Mouse (Mus musculus) liver, embryonic 11.5 days (tissue): ENCODE data around the gene BC107364. TPM values are rescaled to one million over a fixed set of nuclear protein-coding genes. Genes with fewer than 3 reads are reported as not detected.
"Not testable (repeated sequence)": the region's sequence is repeated elsewhere in the genome, so short reads cannot be mapped to it uniquely, and the experiment has no call there.

ENCODE experiments used
- ATAC-seq: fragments of 200-750 bp; cut with Nextera tagmentation; replicated peaks from 2 replicates; pipeline ENCODE4 v1.8.0; 2017; ENCODE audit warnings: moderate number of reproducible peaks, mild to moderate bottlenecking, moderate TSS enrichment, moderate library complexity; ENCODE audit not compliant: low FRiP score
- DNase-seq: peaks from one replicate; pipeline ENCODE4 v3.0.0-alpha.2; 2017; ENCODE audit warnings: low spot score
- H3K27ac ChIP-seq: fragments of 300-500 bp; sonication (generic); 2 replicates; pipeline ENCODE4 v1.5.1; 2014; ENCODE audit warnings: mild to moderate bottlenecking, low read depth, low read length, control low read depth
- H3K27me3 ChIP-seq: fragments of 300-500 bp; sonication (generic); replicated peaks from 2 replicates; pipeline ENCODE4 v1.6.1; 2014; ENCODE audit warnings: low read length, mixed read lengths; ENCODE audit not compliant: control insufficient read depth, insufficient read depth
- H3K36me3 ChIP-seq: fragments of 300-500 bp; sonication (generic); 2 replicates; pipeline ENCODE4 v1.6.1; 2014; ENCODE audit warnings: mild to moderate bottlenecking, low read length, moderate library complexity, mixed read lengths; ENCODE audit not compliant: control insufficient read depth, insufficient read depth
- H3K4me1 ChIP-seq: fragments of 300-500 bp; sonication (generic); replicated peaks from 2 replicates; pipeline ENCODE4 v1.6.1; 2014; ENCODE audit warnings: low read length, mixed read lengths; ENCODE audit not compliant: control insufficient read depth, insufficient read depth
- H3K4me2 ChIP-seq: fragments of 300-500 bp; sonication (generic); 2 replicates; pipeline ENCODE4 v1.6.1; 2014; ENCODE audit warnings: mild to moderate bottlenecking, control low read depth, moderate library complexity
- H3K4me3 ChIP-seq: fragments of 300-500 bp; sonication (generic); 2 replicates; pipeline ENCODE4 v1.5.1; 2014; ENCODE audit warnings: low read depth, low read length, control low read depth
- H3K9ac ChIP-seq: fragments of 300-500 bp; sonication (generic); 2 replicates; pipeline ENCODE4 v1.6.1; 2014; ENCODE audit warnings: low read depth, low read length, control low read depth
- H3K9me3 ChIP-seq: fragments of 300-500 bp; sonication (generic); 2 replicates; pipeline ENCODE4 v1.6.1; 2016; ENCODE audit warnings: low read length, inconsistent platforms, mixed read lengths; ENCODE audit not compliant: control insufficient read depth
- WGBS: fragments of 180-500 bp; shearing (Covaris S2); extraction: QIAGEN DNeasy Blood & Tissue Kit; methylation state at CpG from one replicate; pipeline ENCODE4 v1.1.7; 2014; 5-methylcytosine and 5-hydroxymethylcytosine counted together
- polyA plus RNA-seq: library from polyadenylated mRNA; unstranded; fragments of >200 nt; fragmentation: Nextera tagmentation; extraction: Ambion mirVana; gene quantifications from 2 replicates; pipeline ENCODE4 v1.2.1, GENCODE M21; 2014

Gene BC107364
- polyA plus RNA-seq, 1 experiment from 2014 or later = not detected

DNA sequence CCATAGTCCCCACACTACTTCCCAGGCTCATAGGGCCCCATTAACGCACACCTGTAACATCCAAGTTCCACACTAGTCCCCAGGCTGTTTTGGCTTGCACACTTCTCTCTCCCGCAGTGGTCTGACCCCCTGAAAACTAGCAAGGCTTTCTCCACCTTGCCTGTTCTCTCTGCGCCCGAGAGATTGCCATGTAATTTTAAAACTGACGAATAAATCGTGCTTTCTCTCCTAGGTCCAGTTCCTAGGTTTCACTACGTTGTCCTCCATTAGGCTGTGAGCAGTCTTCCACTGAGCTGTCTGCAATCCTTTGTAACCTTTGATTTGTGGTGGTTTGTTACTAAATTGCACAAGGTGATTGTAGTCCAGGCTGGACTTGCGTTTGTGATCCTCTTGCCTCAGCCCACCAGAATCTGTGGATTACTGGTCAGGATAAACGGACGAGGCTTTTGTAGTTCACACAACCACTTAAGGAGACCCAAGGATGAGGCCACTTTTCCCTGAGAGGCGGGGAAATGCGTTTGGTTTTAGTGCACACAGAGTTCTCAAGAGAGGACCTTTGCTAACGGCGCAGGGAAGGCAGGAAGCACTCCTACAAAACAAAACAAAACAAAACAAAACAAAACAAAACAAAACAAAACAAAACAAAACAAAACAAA, 44.6 kb upstream of the BC107364 start:
- not testable (repeated sequence) for H3K9me3 ChIP-seq, H3K36me3 ChIP-seq, DNase-seq, H3K4me1 ChIP-seq, ATAC-seq, H3K27me3 ChIP-seq, H3K27ac ChIP-seq
- 17% methylated on average over 14 of the region's 14 CpGs for WGBS
- H3K4me3 ChIP-seq = peak overlapping the region; percentile 58
- peak overlapping the region; percentile 68 for H3K4me2 ChIP-seq
- H3K9ac ChIP-seq = peak overlapping the region; percentile 42

DNA sequence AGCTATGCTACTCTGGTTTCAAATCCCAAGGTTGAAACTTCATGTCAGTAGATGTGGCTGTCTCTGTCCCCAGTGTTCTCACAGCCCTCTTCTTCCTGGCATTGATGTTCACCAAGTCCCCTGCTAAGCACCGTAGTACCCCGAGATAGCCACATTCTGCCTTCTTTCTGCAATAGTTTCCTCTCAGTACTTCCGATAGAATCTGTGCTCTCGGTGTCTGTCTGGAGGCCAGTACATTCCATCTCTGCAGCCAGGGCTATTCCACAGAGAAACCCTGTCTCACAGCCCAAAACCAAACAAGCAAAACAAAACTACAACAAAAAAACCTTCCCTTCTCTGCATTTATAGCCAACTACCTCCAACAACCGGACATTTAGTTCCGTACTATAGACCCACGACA, 44.1 kb upstream of the BC107364 start:
- no peaks in the 10 kb centered on the region for H3K36me3 ChIP-seq
- no peaks in the 10 kb centered on the region for H3K27me3 ChIP-seq
- DNase-seq (no peak), ATAC-seq (no peak)
- H3K9ac ChIP-seq = no peak overlapping the region
- no peak overlapping the region for H3K27ac ChIP-seq
- peak overlapping the region; percentile 68 for H3K4me2 ChIP-seq
- no peak overlapping the region for H3K4me3 ChIP-seq
- H3K4me1 ChIP-seq = peaks cover 3% of the 10 kb centered on the region; the same call in 1 of the 2 replicates
- WGBS = 68% methylated on average over 7 of the region's 7 CpGs
- H3K9me3 ChIP-seq = no peaks in the 10 kb centered on the region

GRCm38 (mm10) chr3:96495490-96496210, 43.5 kb upstream of the BC107364 start:
- Histone ChIP-seq H3K4me1 (peaks cover 3% of the 10 kb centered on the region; the same call in 1 of the 2 replicates), H3K9me3 (no peaks in the 10 kb centered on the region), H3K4me2 (no peak overlapping the region), H3K4me3 (no peak overlapping the region), H3K27ac (no peak overlapping the region), H3K36me3 (no peaks in the 10 kb centered on the region), H3K27me3 (no peaks in the 10 kb centered on the region), H3K9ac (no peak overlapping the region)
- 95% methylated on average over 1 of the region's 1 CpGs for WGBS
- ATAC-seq = no peak
- DNase-seq = no peak

GRCm38 (mm10) chr3:96494912-96495311, 42.8 kb upstream of the BC107364 start:
- Histone ChIP-seq H3K9me3 (no peaks in the 10 kb centered on the region), H3K9ac (no peak overlapping the region), H3K4me2 (no peak overlapping the region), H3K27ac (no peak overlapping the region), H3K27me3 (no peaks in the 10 kb centered on the region), H3K4me3 (no peak overlapping the region), H3K36me3 (no peaks in the 10 kb centered on the region), H3K4me1 (peaks cover 3% of the 10 kb centered on the region; the same call in 1 of the 2 replicates)
- no peak for ATAC-seq
- 94% methylated on average over 3 of the region's 3 CpGs for WGBS
- DNase-seq = no peak

DNA sequence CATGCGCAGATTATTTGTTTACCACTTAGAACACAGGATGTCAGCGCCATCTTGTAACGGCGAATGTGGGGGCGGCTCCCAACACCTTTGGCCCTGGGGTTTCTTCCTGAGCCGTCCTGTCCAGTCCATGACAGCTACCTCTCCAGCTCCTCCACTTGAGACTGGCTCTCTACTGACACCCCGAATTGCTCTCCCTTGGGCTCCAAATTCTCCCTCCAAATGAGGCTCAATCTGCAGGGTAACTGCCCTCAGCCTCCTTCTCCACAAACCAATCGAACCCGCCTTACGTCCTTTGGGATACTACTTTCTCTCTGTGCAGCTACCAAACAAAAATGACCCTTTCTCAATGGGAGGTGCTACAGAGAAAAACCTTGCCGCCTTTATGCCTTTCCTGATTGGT, 42.4 kb upstream of the BC107364 start:
- ATAC-seq, DNase-seq, H3K4me3 ChIP-seq, H3K9ac ChIP-seq, H3K36me3 ChIP-seq, H3K27me3 ChIP-seq, H3K4me1 ChIP-seq, H3K27ac ChIP-seq, H3K4me2 ChIP-seq, H3K9me3 ChIP-seq: not testable (repeated sequence)
- 98% methylated on average over 6 of the region's 11 CpGs for WGBS

- not testable (repeated sequence) for H3K9ac ChIP-seq, H3K27me3 ChIP-seq, DNase-seq, H3K36me3 ChIP-seq, ATAC-seq, H3K4me2 ChIP-seq, H3K9me3 ChIP-seq, H3K4me3 ChIP-seq
- 53% methylated on average over 5 of the region's 8 CpGs for WGBS
- Histone ChIP-seq H3K4me1 (peaks cover 15% of the 10 kb centered on the region), H3K27ac (peak overlapping the region; percentile 68)
Measured at GRCm38 (mm10) chr3:96489636-96490035, 37.5 kb upstream of the BC107364 start.

DNA sequence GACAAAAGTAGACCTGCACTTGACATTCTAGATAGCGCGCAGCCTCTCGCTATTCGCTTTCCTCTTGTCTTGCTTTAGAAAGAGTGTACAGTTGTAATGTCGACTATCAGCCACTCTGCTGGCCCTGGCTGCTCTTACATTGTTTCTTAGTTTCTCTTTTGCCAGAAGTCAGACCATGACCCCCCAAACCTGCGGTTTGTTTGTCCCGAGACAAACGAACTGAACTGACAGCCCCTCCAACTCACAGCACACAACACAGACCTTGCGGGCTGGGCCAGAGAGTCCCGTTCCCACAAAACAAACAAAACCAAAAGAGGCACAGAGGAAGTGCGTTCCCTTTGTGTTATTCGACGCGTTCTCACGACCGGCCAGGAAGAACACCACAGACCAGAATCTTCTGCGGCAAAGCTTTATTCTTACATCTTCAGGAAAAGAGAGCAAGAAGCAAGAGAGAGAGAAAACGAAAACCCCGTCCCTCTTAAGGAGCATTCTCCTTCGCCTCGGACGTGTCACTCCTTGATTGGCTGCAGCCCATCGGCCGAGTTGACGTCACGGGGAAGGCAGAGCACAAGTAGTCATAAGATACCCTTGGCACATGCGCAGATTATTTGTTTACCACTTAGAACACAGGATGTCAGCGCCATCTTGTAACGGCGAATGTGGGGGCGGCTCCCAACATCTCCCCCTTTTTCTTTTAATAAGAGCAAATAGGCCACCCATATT, 37.0 kb upstream of the BC107364 start:
- not testable (repeated sequence) for DNase-seq, H3K9me3 ChIP-seq, H3K27me3 ChIP-seq, H3K4me2 ChIP-seq, H3K9ac ChIP-seq, H3K36me3 ChIP-seq, H3K4me3 ChIP-seq
- Histone ChIP-seq H3K27ac (peak overlapping the region; percentile 74), H3K4me1 (peaks cover 15% of the 10 kb centered on the region)
- under 1% methylated on average over 8 of the region's 31 CpGs for WGBS
- peak; percentile 81 for ATAC-seq

GRCm38 (mm10) chr3:96488290-96488906, 36.3 kb upstream of the BC107364 start:
- H3K4me3 ChIP-seq = peak overlapping the region; percentile 43
- H3K9me3 ChIP-seq, H3K36me3 ChIP-seq, DNase-seq, H3K27me3 ChIP-seq: not testable (repeated sequence)
- H3K4me1 ChIP-seq = peaks cover 15% of the 10 kb centered on the region
- peak overlapping the region; percentile 81 for H3K4me2 ChIP-seq
- WGBS = 0% methylated on average over 1 of the region's 55 CpGs
- peak overlapping the region; percentile 70 for H3K9ac ChIP-seq
- peak overlapping the region; percentile 96 for H3K27ac ChIP-seq
- peak; percentile 78 for ATAC-seq
